Mouse (Mus musculus): ENCODE data around the gene Syne3.

GRCm38 (mm10) chr12:104969177-104969576 lies 40.4 kb downstream of the Syne3 start:
- TF ChIP-seq CTCF (IDR thresholded peaks at IDR 0.05; ENCODE audit: control insufficient read depth, insufficient read depth, low read length) (no peak), POLR2A (IDR thresholded peaks at IDR 0.05; ENCODE audit: borderline replicate concordance, control insufficient read depth, low read depth, low read length) (no peak)
